Mouse (Mus musculus) ES-Bruce4 (cell line): ENCODE measurements around the gene Sult4a1.
A peak's percentile ranks its signal among the peaks of the same experiment; 100 is the strongest.

Experiments used
- CTCF ChIP-seq: IDR thresholded peaks from one replicate; pipeline ENCODE4 v1.8.1; 2011; ENCODE audit warnings: low read depth, low read length
- POLR2A ChIP-seq: IDR thresholded peaks from one replicate; pipeline ENCODE4 v1.8.1; 2011; ENCODE audit warnings: low read length; ENCODE audit not compliant: insufficient read depth

DNA sequence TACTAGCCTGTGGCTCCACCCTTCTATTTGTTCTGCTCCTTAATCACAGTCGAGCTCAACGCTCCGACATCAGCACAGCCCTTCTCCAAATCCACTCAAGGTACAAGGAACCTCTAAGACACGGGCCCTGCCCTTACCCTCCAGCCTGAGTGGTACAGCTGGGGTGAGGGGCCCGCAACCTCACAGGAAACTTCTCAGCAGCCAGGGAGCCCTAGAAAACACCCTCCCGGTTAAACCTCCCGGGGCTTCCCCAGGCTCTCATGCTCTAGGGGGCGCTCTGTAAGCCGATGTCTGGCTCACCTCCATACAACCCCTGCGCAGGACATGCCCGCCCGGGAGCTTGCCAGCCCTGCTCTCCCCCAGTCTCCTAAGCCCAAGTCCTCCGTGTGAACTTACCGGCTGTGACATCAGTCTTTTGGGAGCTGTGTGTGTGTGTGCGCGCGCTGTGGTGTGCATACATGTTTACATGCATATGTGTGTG is 30.8 kb downstream of the Sult4a1 start:
- TF ChIP-seq POLR2A (no peak), CTCF (peak; percentile 55)
